Mouse (Mus musculus) forelimb bud, embryonic 11.5 days (tissue): ENCODE measurements around the gene Arhgef9.

ENCODE experiments used
- DNase-seq: peaks from one replicate; pipeline ENCODE4 v3.0.0-alpha.2; 2012; ENCODE audit warnings: low read depth, low spot score

The Arhgef9 gene

DNA sequence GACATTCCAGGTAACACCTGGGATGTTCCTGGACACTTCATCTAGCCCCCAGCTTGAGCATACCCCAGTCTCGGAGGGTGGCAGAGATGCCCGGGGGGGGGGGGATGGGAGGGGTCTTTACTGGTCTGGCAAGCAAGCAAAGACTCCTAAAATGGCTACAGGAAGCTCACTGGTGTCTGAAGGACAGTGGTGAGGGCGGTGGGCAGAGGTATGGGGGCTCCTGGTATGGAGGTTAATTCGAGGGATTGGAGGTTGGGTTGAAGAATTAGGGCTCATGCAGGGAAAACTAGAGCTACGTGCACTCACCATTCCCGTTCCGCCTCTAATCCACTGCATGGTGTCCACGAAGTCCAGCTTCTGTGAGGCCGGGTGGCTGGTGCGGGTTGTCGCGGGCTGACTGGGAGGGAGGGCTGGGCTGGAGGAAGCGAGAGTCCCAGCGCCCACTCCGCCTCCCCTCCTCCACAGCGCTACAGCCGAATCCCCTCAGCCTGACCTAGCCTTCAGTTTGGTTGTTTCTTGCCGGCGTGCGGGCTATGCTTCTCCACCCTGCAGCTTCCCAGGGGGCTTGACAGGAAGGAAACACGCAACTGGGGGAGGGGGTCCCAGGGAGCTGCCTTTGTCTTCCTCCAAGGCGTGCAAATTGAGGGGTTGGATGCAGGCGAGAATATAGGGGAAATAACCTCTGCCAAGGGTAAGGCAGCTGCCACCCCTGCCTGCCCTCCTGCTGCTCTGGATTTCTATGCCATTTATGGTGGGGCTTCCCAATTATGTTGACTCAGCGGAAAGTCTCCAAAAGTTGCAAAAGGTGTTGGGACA, at the start of gene Arhgef9:
Arhgef9 (minus strand) TSS at position 753 of the 816 bp plus-strand sequence.
- peak; percentile 11 for DNase-seq

DNA sequence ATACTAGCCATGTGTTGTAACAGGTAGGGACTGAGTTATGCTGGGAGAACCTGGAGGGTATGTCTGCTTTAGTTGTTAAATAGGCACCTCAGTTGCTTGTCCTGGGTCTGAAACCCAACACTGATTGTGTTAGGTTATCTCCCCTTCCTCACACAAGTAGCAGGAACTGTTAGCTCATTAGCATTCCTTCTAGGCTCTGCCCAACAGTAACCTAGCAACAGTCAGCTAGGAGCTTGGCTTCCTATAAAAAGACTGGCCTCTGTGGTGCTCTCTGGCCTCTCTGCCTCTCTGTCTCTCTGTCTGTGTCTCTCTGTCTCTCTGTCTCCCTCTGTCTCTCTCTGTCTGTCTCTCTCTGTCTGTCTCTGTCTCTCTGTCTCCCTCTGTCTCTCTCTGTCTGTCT, 42.2 kb upstream of the Arhgef9 start:
- DNase-seq: peak; percentile 0

DNA sequence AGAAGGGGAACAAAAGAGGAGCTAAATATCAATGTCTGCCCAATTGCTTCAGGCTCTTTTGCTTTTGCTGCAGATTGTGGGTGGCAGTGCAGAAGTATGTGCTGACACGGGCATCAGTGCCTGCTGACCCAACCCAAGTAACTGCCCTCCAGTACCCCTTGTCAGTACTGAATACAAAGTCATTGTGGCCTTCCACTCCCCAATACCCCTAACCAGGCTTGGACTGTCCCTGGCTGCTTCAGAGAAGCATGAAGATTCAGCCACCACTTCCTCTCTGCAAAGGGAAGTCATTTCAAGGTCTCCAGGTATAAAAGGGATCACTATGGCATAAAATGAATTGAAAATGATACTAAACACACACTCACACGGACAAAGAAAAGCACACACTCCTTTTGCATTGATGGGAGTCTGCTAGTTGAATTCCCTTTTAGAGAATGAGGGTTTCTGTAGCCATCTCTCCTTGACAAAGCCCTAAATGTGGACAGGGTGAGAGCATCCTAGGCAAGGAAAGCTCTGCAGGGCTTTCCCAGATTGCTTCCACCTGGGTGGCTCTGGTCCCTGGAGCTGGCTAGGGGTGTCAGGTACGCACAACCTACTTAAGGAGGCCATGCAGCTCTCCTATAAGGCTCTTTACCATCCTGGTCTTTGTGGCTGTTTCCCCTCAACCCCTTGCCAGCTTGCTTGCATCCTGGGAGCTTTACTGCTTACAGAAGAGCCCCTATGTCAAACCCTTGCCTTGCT, 1.1 kb downstream of the Arhgef9 start:
- no peak for DNase-seq

DNA sequence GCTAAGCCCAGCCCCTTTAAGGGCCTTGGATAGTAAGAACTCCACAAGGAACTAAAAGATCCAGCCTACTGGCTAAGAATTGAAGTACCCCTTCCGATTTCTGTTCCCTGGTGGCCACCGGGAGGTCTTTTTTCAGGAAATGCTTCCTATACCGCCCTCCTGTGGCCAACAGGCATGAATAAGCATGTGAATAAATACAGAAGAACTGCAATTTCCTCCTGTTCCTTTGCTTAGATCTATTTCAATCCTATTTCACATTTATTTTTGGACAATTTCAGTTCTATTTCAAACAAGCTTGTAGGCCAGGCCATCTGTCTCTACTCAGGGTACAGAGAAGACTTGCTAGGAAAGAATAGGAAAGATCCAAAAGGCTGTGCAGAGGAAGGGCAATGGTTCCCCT, 20.7 kb downstream of the Arhgef9 start:
- peak; percentile 29 for DNase-seq

DNA sequence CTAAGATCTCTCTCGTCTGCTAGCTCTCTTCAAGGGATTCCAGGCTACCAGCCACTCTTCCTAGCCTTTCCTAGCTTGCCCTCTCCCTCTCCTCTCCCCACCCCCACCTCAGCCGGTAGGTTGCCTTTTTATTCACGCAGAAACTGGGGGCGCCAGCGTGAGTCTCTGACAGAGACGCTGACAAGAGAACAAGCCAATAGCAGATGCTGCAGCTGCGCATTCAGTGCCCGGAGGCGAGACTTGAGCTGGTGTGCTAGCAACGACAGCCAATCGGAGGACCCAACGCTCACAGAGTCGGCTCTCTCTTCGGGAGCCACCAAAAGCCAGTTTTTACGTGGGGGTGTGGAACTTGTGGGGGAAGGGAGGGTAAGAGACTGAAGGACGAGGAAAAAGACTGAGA, 30.3 kb downstream of the Arhgef9 start:
- DNase-seq: peak; percentile 90

DNA sequence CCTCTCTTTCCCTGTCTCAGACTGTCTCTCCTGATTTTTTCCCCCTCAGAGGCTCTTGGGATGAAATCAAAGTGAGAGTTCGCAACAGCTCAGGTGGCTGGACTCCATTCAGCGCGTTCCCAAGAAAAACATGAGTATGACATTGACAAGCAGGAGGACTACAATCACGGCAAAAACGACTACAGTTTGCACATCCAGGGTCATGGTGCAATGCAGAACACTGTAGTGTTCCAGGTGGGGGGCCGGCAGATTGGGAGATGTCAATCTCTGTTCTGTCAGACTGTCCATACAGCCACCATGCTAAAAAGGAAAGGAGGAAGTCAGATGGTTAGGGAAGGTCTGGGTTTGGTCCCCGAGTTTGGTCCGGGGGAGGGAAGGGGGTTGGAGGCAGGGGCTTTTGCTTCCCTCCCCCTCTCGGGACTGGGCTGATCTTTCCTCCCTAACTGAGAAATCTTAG, 31.0 kb downstream of the Arhgef9 start:
- DNase-seq: no peak

DNA sequence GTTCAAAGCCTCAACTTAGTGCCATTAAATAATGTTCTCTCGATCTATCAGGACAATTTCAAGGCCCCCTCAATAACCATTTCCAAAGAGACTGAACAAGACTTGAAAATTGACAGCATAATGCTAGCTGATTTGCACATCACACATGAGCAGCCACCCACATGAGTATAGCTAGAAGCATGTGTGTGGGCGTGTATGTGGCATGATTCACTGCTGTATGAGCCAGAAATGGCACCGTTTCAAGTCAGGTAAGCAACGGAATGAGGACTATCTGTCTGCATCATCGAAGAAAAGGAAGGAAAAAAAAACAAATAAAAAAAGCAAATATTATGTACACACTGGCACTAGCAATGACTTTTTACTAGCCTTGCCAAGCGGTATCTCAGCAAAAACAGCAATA, 32.5 kb downstream of the Arhgef9 start:
- no peak for DNase-seq

DNA sequence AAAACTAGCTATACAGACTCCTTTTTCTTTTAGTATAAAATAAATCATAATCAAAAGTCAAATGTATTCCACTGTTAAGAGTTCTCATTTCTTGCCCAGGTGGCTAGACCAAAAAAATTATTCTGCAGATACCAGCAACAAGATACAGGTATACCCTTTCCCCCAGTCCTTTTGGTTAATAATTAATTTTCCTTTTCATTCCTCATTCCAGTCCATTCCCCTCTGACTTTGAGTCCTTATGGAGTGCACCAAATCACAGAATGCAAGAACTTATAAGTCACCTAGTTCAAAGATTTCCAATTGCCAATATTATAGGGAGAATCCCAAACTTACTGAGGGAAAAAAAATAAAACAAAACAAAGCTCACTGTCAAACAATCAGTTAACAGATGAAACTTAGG, 33.2 kb downstream of the Arhgef9 start:
- no peak for DNase-seq

DNA sequence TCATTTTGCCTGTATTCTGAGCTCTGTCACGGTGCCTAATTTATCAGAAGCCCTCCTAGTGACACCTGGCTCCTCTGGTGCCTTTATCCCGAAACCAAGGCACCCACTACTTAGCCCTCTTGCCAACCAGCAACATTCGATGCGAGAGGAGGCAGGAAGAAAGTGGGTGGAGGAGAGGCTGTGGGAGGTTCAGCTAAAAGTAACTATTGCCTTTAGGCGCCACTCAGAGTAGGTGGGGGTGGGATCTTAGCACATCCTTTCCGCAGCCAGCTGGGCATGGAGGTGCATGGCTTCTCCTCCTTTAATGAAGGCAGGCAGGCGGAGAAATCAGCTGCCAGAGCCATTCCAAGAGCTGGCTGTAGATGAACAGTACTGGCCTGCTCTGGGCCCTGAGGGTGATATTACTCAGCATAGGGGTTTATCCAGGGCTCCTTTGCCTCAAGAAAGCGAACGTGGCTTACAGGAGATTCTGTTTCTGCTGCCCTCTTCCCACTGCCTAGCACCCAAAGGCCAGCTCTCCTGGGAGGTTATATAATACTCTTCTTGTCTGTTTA, 39.7 kb downstream of the Arhgef9 start:
- DNase-seq: no peak

DNA sequence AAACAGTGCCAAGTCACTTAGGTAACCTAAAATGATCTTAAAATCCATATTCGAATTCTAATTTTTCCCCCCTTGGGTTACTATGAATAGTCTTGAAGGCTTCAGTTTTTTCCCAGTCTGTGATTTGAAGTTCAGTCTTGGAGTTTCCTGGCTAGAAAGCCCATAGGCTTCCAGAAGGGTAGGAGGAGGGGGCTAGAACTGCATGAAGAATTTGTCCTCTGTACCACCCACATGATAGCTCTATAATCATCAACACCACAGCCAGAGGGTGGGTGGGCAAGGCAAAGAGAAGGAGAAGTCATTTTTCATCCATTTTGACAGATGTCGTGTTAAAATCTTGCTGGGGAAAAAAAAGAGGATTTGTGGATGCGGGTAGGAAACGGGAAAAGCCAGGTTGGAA, 58.0 kb downstream of the Arhgef9 start:
- DNase-seq: no peak

DNA sequence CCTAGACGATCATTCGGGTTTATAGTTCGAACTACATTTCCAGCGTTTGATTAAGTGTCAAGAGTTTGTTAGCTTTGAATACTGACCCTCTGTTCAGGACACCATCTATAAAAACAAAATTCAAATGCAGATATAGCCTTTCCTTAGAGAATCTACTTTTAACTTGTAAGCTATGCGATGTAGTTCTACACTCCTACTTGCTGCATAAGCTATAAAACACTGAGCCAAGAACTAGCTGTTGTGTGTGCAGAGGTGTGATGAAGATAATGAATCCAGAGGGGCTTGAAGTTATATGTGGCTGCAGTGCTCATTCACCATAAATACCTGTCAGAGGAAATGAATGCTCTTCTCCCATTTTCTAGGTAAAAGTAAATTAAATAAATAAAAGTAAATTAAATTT, 63.2 kb downstream of the Arhgef9 start:
- DNase-seq: no peak

DNA sequence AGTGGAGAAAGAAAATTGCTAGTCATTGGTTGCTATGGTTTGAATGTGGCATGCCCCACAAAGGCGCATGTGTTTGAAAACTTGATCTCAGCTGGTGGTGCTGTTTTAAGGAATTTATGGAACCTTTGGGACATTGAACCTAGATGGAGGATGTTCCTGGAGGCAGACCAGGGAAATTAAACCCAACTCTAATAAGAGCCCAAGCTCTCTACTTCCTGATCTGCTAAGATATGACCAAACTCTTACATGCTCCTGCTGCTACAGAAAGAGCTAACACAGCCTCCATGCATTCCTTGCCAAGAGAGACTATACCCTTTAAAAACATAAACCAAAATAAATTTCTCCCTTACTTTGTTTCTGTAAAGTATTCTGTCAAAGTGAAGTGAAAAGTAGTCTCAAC, 63.7 kb downstream of the Arhgef9 start:
- DNase-seq: no peak

DNA sequence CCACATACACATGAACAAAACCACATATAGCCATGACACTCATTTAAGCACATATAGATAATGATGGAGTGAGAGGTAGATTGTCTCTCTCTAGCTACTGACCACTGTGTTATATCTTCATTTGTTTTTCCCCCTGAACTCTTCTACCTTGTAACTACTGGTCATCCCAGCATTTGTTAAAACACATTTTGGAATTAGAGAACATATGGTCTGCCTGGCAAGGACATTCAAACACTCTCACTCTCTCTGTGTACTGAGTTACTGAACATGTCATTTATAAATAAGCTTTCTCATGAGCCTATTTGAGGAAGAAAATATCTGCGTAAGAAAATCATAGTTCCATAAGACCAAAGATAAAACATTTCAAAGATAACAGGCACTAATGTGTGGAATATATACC, 64.9 kb downstream of the Arhgef9 start:
- no peak for DNase-seq

DNA sequence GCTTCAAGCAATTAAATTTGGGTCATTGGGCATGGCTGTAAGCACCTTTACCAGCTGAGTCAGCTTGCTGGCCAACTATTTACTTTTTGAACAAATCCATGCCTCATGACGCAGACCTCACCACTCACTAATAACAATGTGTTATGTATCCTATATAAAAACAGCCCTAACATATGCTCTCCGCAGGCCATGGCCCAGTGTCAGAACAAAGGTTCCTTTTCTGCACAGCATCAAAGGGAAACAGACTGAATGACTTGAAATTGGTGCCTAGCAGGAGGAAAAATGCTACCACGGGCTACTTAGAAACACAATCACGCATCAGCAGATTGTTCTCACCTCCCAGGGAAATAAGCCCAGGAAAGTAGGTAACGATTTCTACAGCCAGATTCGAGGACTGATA, 73.2 kb downstream of the Arhgef9 start:
- DNase-seq: peak; percentile 2

DNA sequence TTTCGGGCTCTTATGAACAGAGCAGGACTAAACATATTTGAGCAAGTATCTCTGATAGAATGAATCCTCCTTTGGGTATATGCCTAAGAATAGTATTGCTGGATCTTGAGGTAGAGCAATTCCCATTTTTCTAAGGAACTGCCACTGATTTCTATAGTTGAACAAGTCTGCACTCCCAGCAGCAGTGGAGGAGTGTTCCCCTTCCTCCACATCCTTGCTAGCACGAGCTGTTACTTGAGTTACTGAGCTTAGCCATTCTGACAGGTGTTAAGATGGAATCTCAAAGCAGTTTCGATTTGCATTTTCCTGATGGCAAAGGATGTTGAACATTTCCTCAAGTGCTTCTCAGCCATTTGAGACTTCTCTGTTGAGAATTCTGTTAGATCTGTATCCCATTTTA, 92.3 kb downstream of the Arhgef9 start:
- DNase-seq: no peak

DNA sequence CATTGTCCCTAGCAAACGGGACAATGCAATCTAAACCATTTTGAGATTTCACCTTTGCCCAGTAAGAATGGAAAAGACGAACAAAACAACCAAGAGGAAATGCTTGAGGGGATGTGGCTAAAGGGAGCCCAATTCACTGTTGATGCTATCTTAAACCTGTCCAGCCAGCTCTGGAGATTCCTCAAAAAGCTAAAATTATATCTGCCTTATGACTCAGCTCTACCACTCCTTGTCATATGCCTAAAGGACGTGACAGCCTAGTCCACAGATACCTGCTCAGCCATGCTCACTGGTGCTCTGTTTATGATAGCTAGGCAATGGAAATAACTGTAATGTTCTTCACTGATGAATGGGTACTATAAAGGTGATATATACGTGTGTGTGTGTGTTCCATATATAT, 109.0 kb downstream of the Arhgef9 start:
- DNase-seq: no peak

DNA sequence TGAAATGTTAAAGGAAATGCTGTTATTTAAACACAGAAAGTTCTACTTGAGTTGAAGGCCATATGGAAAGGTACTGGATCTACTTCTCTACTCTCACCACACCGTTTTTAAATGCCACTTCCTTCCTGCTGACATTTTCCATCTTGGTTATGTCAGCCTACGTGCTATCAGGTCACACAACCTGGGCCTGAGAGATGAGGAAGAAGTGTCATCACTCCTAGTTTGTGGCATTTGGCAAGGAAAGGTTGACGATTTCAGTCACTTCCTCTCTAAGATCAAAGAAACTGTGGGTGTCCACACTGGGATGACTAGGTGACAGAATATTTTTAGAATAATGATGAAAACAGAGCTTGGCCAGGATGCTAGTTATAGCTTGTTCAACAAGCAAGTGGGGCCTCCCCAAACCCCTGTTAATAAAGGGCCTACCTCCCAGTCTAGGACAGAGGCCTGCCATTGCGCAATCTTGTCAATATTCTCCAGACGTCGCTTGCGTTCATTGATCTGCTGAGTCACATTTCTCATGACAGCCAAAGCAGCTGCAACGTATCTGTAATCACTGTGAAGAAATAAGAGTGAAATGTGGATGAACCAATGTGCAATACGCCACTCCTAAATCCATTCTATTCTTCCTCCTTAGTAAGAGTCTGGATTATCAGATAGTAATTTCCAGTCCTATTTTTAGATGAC, 119.5 kb downstream of the Arhgef9 start:
- no peak for DNase-seq

DNA sequence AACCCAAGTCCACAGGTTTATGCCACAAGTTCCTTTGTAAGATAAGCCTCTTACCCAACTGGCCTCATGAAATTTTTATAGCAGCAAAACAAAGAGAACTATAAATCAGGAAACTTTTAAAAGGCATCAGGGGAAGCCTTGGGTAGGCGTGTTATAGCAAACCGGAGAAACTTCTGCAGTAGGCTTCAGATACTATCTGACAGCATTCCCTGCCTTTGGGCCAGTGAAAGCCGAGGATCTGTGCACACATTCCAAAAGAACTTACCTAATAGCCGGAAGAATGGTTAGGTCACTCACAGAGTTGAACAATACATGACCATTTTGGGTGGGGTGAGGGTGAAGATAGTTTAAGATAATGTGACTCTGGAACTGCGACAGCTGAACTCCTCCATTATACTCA, 168.7 kb downstream of the Arhgef9 start:
- no peak for DNase-seq

DNA sequence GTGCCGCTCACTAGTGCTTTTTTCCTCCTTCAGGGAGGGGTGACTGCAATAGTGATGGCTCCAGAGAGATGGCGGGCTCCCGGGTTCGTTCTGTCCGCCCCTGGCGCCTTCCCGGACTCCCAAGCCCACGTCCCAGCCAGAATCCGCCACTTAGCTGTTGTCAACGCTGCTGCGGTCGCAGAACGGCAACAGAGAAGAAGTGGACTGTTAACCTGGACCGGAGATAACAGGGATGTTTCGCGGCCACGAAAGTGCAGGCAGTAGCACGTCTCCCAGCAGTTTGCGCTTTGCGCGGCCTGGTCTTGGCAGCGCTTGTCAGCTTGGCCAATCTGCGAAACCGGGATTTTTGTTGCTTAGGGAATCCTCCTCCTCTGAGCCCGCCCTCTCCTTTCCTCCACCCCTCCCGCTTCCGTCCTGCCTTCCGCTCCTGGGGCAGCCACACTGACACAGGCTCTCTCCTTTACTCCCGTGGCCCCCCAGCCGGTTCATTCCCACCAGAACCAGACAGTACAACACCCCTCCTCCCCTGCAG, 170.2 kb downstream of the Arhgef9 start, which contains the start of gene Spin4:
Spin4 (minus strand) TSS at position 322 of the 532 bp plus-strand sequence.
- DNase-seq: peak; percentile 72

DNA sequence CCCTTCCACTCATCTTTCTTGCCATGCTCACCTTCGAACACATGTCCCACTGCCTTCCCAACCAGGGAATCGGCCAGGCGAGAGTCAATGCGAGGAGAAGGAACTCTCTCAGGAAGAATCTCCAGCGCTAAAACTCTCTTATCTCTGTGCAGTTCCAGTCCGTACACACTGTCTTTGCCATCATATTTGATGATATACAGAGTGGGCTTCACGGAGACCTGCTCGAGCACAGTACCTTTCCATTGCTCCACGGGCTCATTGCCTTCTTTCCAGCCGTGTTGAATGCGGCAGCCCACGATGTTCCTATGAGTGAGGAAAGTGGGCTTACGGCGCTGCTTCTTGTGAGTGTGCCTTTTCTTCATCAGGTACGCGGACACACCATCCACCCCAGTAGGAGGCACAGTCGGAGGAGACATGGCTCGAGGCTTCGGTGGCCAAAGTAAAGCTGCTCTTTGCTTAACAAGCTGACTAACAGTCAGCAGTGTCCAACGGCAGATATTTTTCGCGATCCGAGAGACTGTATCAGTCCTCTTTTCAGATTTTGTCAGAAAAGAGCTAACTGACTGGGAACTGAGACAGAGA, 170.8 kb downstream of the Arhgef9 start:
- DNase-seq: no peak

DNA sequence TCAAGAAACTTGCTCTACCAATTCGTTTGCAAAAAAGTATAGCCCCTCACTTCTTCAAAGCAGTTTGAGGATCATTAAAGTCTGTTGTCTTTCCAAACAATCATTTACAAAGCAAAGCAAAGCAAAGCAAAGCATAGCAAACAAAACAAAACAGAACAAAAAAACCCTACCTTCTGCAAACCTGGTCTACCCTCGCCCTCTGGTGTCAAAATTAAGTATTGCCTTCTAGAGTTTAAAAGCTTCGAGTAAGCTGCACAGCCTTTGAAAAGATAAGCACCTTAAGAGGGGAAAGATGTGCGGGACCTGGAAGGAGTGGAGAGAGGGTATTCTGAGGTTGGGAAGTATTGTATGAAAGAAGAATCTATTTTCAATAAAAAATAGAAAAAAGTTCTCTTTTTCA, 184.6 kb downstream of the Arhgef9 start:
- peak; percentile 51 for DNase-seq
